Mouse (Mus musculus) forebrain, embryonic 15.5 days (tissue): Measurements from ENCODE around the gene Ezr. TPM values are rescaled to one million over a fixed set of nuclear protein-coding genes. Genes with fewer than 3 reads are reported as not detected.
"Not testable (repeated sequence)": the region's sequence is repeated elsewhere in the genome, so short reads cannot be mapped to it uniquely, and the experiment has no call there.

Experiments used
- ATAC-seq: fragments of 200-750 bp; cut with Nextera tagmentation; replicated peaks from 2 replicates; pipeline ENCODE4 v1.8.0; 2017; ENCODE audit warnings: mild to moderate bottlenecking, moderate TSS enrichment, moderate library complexity
- H3K27ac ChIP-seq: fragments of 300-500 bp; sonication (generic); replicated peaks from 2 replicates; pipeline ENCODE4 v1.5.1; 2015; ENCODE audit warnings: mild to moderate bottlenecking, inconsistent platforms
- H3K27me3 ChIP-seq: fragments of 300-500 bp; sonication (generic); 2 replicates; pipeline ENCODE4 v1.6.1; 2015; ENCODE audit warnings: inconsistent platforms
- H3K36me3 ChIP-seq: fragments of 300-500 bp; sonication (generic); 2 replicates; pipeline ENCODE4 v1.6.1; 2015; ENCODE audit warnings: mild to moderate bottlenecking, inconsistent platforms
- H3K4me1 ChIP-seq: fragments of 300-500 bp; sonication (generic); 2 replicates; pipeline ENCODE4 v1.6.1; 2015; ENCODE audit warnings: inconsistent platforms
- H3K4me2 ChIP-seq: fragments of 300-500 bp; sonication (generic); replicated peaks from 2 replicates; pipeline ENCODE4 v1.6.1; 2015; ENCODE audit warnings: mild to moderate bottlenecking, inconsistent platforms
- H3K4me3 ChIP-seq: fragments of 300-500 bp; sonication (generic); 2 replicates; pipeline ENCODE4 v1.5.1; 2015; ENCODE audit warnings: mild to moderate bottlenecking, inconsistent platforms
- H3K9ac ChIP-seq: fragments of 300-500 bp; sonication (generic); replicated peaks from 2 replicates; pipeline ENCODE4 v1.6.1; 2015; ENCODE audit warnings: mild to moderate bottlenecking, inconsistent platforms
- H3K9me3 ChIP-seq: fragments of 300-500 bp; sonication (generic); 2 replicates; pipeline ENCODE4 v1.6.1; 2016; ENCODE audit warnings: inconsistent platforms
- WGBS: fragments of 180-500 bp; shearing (Covaris S2); methylation state at CpG from one replicate; pipeline ENCODE4 v1.1.7; 2015; ENCODE audit warnings: mixed read lengths; 5-methylcytosine and 5-hydroxymethylcytosine counted together
- polyA plus RNA-seq: library from polyadenylated mRNA; unstranded; fragments of >200 nt; fragmentation: Nextera tagmentation; extraction: Ambion mirVana; gene quantifications from 2 replicates; pipeline ENCODE4 v1.2.1, GENCODE M21; 2015

The Ezr gene
- polyA plus RNA-seq, 1 experiment from 2014 or later = 125 TPM

- H3K4me1 ChIP-seq, H3K27ac ChIP-seq, ATAC-seq, H3K9me3 ChIP-seq, H3K4me2 ChIP-seq, H3K27me3 ChIP-seq, H3K4me3 ChIP-seq, H3K36me3 ChIP-seq, H3K9ac ChIP-seq: not testable (repeated sequence)
- WGBS = 86% methylated on average over 2 of the region's 4 CpGs
Measured at GRCm38 (mm10) chr17:6689344-6689743, 93.2 kb downstream of the Ezr start.

Other genes starting within 250 kb of the Ezr start
- 59.5 and 74.6 TPM in 2 replicates for gene Dynlt1c, start 181.1 kb downstream of the Ezr start, polyA plus RNA-seq
- gene Dynlt1f, start 126.9 kb downstream of the Ezr start, polyA plus RNA-seq = 238 and 242 TPM in 2 replicates
- gene Sytl3, start 123.7 kb downstream of the Ezr start, polyA plus RNA-seq = 0.43 TPM in 2 replicates
- gene Rsph3b, start 165.9 kb upstream of the Ezr start, polyA plus RNA-seq = 48.2 and 51.7 TPM in 2 replicates
- gene Tagap1, start 178.4 kb upstream of the Ezr start, polyA plus RNA-seq = 46.1 and 48.1 TPM in 2 replicates
- 85.4 and 96.0 TPM in 2 replicates for gene Rnaset2b, start 187.8 kb upstream of the Ezr start, polyA plus RNA-seq
- 0.20 and 0.42 TPM in 2 replicates for gene Gm49721, start 196.1 kb upstream of the Ezr start, polyA plus RNA-seq
- gene Gm1604a, start 242.8 kb upstream of the Ezr start, polyA plus RNA-seq = not detected in 2 replicates